In the genomic region with DNA sequence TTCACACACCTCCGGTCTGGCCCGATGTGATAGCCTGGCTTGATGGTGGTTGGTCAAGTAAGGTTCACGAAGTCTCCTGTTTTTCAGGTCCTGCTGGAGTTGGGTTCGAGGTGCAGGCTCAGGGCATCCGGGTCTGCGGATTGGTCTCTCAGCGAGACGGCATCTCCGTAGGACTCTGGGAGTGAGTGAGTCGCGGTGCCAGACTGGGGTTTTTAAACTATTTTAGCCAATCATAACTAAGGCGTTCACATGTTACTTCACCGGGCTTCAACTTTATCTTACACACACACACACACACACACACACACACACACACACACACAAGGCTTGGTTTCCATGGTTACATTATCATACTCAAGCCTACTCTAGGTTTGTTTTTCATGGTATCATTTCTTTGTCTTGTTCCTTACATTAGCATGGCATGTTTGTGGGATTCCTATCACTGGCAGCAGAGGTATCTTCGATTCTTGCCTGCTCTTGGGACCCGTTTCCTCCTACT, we compare ENCODE assay signal across 17 mouse cellular contexts. TPM values are rescaled to one million over a fixed set of nuclear protein-coding genes. Genes with fewer than 3 reads are reported as not detected.
DNase-seq lines count a peak whose midpoint lies in the region; ATAC-seq and TF ChIP-seq lines count a peak whose summit lies in the region.
"Had no signal": no experiment of that assay in that cellular context is flagged by ENCODE, and none has a peak within 500 bp of the region (broad histone marks: within the 10 kb centered on the region; RNA-seq: fewer than 3 reads in every experiment).

No protein-coding gene starts in this region.

- DNase-seq in heart, adult 2 months: no peak
- no peak for DNase-seq in heart, adult 8-10 months (ENCODE audit: low spot score)
- no peak for DNase-seq in testis, postnatal 14 days (ENCODE audit: low spot score)
- no peak for DNase-seq in ovary, adult 18-20 months (ENCODE audit: low spot score)
- no peak for DNase-seq in right cerebral cortex, postnatal 25 days
- no peak for DNase-seq in right cerebral cortex, postnatal 14 days
- DNase-seq: adrenal gland, adult 8-10 months; cerebellum, postnatal 25 days; gastrocnemius, adult 2 months had no signal

- H3K9me3 ChIP-seq in liver, embryonic 15.5 days (replicated peaks): no peaks in the 10 kb centered on the region
- H3K9me3 ChIP-seq: embryonic facial prominence, embryonic 12.5 days; limb, embryonic 15.5 days; neural tube, embryonic 15.5 days had no signal

- 0 out of 2 replicates have a peak, but pooled peaks have one; percentile 19 for TF ChIP-seq POLR2A in heart, adult 2 months (IDR thresholded peaks at IDR 0.05; ENCODE audit: insufficient read depth, low read depth, low read length)
- TF ChIP-seq POLR2A in testis, adult 2 months (IDR thresholded peaks at IDR 0.05; ENCODE audit: control insufficient read depth, low read depth, low read length): no peak

- no peaks in the 10 kb centered on the region; the same call in 1 of the 2 replicates for H3K36me3 ChIP-seq in heart, adult 2 months (ENCODE audit: control insufficient read depth, insufficient read depth, low read length)
- H3K36me3 ChIP-seq in testis, adult 2 months (ENCODE audit: control insufficient read depth, insufficient read depth, low read length): no peaks in the 10 kb centered on the region
- H3K36me3 ChIP-seq in liver, embryonic 15.5 days (replicated peaks): no peaks in the 10 kb centered on the region
- H3K36me3 ChIP-seq: embryonic facial prominence, embryonic 12.5 days; limb, embryonic 15.5 days; neural tube, embryonic 15.5 days had no signal

- intact Hi-C loops in heart, adult 2 months (cut with DNase I): loop anchor here (2.0 kb wide), 1 partner anchor 32 kb away; no protein-coding TSS in a partner anchor

- no peaks in the 10 kb centered on the region; the same call in 1 of the 2 replicates for H3K79me2 ChIP-seq in heart, adult 2 months (replicated peaks; ENCODE audit: control insufficient read depth, insufficient read depth, low read length)

- 87% methylated on average over 15 of the region's 15 CpGs for WGBS in heart, adult 2 months
- WGBS in liver, embryonic 15.5 days (ENCODE audit: insufficient replicate concordance): 43% methylated on average over 15 of the region's 15 CpGs

- peak; percentile 83 for ATAC-seq in liver, embryonic 15.5 days (ENCODE audit: insufficient read depth)
- ATAC-seq: forebrain, embryonic 14.5 days; hindbrain, postnatal 0 days had no signal

- no peak for TF ChIP-seq EP300 in heart, adult 2 months (IDR thresholded peaks at IDR 0.05; ENCODE audit: insufficient read depth, low read depth, low read length)

- no peak overlapping the region for H3K27ac ChIP-seq in heart, adult 2 months
- H3K27ac ChIP-seq in testis, adult 2 months (ENCODE audit: control insufficient read depth, insufficient read depth, low read depth, low read length): peak overlapping the region; percentile 10; the same call in 1 of the 2 replicates
- H3K27ac ChIP-seq in liver, embryonic 15.5 days (replicated peaks): peak overlapping the region; percentile 95
- H3K27ac ChIP-seq: hindbrain, postnatal 0 days; layer of hippocampus, adult 2 months; limb, embryonic 15.5 days; neural tube, embryonic 15.5 days had no signal

- no peaks in the 10 kb centered on the region for H3K27me3 ChIP-seq in heart, adult 2 months (ENCODE audit: control insufficient read depth, insufficient read depth, low read length)
- no peaks in the 10 kb centered on the region for H3K27me3 ChIP-seq in testis, adult 2 months (ENCODE audit: control insufficient read depth, insufficient read depth, low read length)
- no peaks in the 10 kb centered on the region for H3K27me3 ChIP-seq in liver, embryonic 15.5 days
- H3K27me3 ChIP-seq: embryonic facial prominence, embryonic 12.5 days; limb, embryonic 15.5 days had no signal

- no peak for TF ChIP-seq CTCF in heart, adult 2 months (IDR thresholded peaks at IDR 0.05)
- TF ChIP-seq CTCF in testis, adult 2 months (IDR thresholded peaks at IDR 0.05; ENCODE audit: control insufficient read depth, insufficient read depth, insufficient replicate concordance, low read depth, low read length): no peak

- peaks cover 5% of the 10 kb centered on the region for H3K4me1 ChIP-seq in heart, adult 2 months (ENCODE audit: control insufficient read depth, insufficient read depth, low read length)
- peaks cover 5% of the 10 kb centered on the region for H3K4me1 ChIP-seq in testis, adult 2 months (ENCODE audit: control insufficient read depth, insufficient read depth, low read length)
- peaks cover 61% of the 10 kb centered on the region for H3K4me1 ChIP-seq in liver, embryonic 15.5 days (replicated peaks)

- H3K4me3 ChIP-seq in heart, adult 2 months: no peak overlapping the region
- no peak overlapping the region for H3K4me3 ChIP-seq in testis, adult 2 months (ENCODE audit: control insufficient read depth, low read depth, low read length)
- peak overlapping the region; percentile 86 for H3K4me3 ChIP-seq in liver, embryonic 15.5 days (replicated peaks)
- H3K4me3 ChIP-seq: embryonic facial prominence, embryonic 12.5 days; layer of hippocampus, adult 2 months; limb, embryonic 15.5 days; neural tube, embryonic 15.5 days had no signal

- peak overlapping the region; percentile 81 for H3K4me2 ChIP-seq in liver, embryonic 15.5 days
- H3K4me2 ChIP-seq: embryonic facial prominence, embryonic 12.5 days; limb, embryonic 15.5 days; neural tube, embryonic 15.5 days had no signal

- H3K9ac ChIP-seq in heart, adult 2 months (ENCODE audit: low read depth, low read length): no peak overlapping the region
- H3K9ac ChIP-seq in liver, embryonic 15.5 days: peak overlapping the region; percentile 77
- H3K9ac ChIP-seq: embryonic facial prominence, embryonic 12.5 days; limb, embryonic 15.5 days; neural tube, embryonic 15.5 days had no signal

RNA-seq across cellular contexts. Expression of a gene that starts 8.6 kb away (rescaled TPM):
- 10 to 100 TPM; 56.2 to 59.1 TPM for total RNA-seq in heart, adult 2 months (2021)
- 17.2 and 31.1 TPM in 2 replicates for polyA plus RNA-seq in heart, adult 2 months (2012; rRNA removed)
- 10 to 100 TPM; 58.9 to 68.6 (median 63.2) TPM for total RNA-seq in heart, adult 8-10 months (2022)
- polyA plus RNA-seq in testis, adult 2 months (2012; rRNA removed): 9.3 and 9.4 TPM in 2 replicates
- 17.8 and 22.2 TPM in 2 replicates for polyA plus RNA-seq in liver, embryonic 15.5 days (2015; fragmentation: Nextera tagmentation; extraction: Ambion mirVana)
